Mouse (Mus musculus) liver, embryonic 16.5 days (tissue): Measurements from ENCODE around the gene Kmt2b. TPM values are rescaled to one million over a fixed set of nuclear protein-coding genes. Genes with fewer than 3 reads are reported as not detected.

Experiments used
- ATAC-seq: fragments of 200-750 bp; cut with Nextera tagmentation; 2 replicates; pipeline ENCODE4 v1.8.0; 2017; ENCODE audit warnings: low read depth, mild to moderate bottlenecking, moderate number of reproducible peaks, moderate library complexity
- H3K27ac ChIP-seq: fragments of 300-500 bp; sonication (generic); 2 replicates; pipeline ENCODE4 v1.5.1; 2014; ENCODE audit warnings: mild to moderate bottlenecking, low read length
- H3K27me3 ChIP-seq: fragments of 300-500 bp; sonication (generic); 2 replicates; pipeline ENCODE4 v1.6.1; 2014; ENCODE audit warnings: low read depth, low read length, mixed read lengths; ENCODE audit not compliant: control insufficient read depth, insufficient read depth
- H3K36me3 ChIP-seq: fragments of 300-500 bp; sonication (generic); 2 replicates; pipeline ENCODE4 v1.6.1; 2014; ENCODE audit warnings: mild to moderate bottlenecking; ENCODE audit not compliant: control insufficient read depth, insufficient read depth
- H3K4me1 ChIP-seq: fragments of 300-500 bp; sonication (generic); 2 replicates; pipeline ENCODE4 v1.6.1; 2014; ENCODE audit warnings: low read depth, low read length, mixed read lengths; ENCODE audit not compliant: control insufficient read depth
- H3K4me2 ChIP-seq: fragments of 300-500 bp; sonication (generic); 2 replicates; pipeline ENCODE4 v1.6.1; 2014; ENCODE audit warnings: low read depth, low read length, mixed read lengths
- H3K4me3 ChIP-seq: fragments of 300-500 bp; sonication (generic); 2 replicates; pipeline ENCODE4 v1.5.1; 2014; ENCODE audit warnings: low read depth, mild to moderate bottlenecking, low read length
- H3K9ac ChIP-seq: fragments of 300-500 bp; sonication (generic); 2 replicates; pipeline ENCODE4 v1.6.1; 2014; ENCODE audit warnings: low read depth, low read length
- H3K9me3 ChIP-seq: fragments of 300-500 bp; sonication (generic); replicated peaks from 2 replicates; pipeline ENCODE4 v1.6.1; 2016; ENCODE audit warnings: low read length; ENCODE audit not compliant: control insufficient read depth
- WGBS: fragments of 180-500 bp; shearing (Covaris S2); extraction: QIAGEN DNeasy Blood & Tissue Kit; methylation state at CpG from one replicate; pipeline ENCODE4 v1.1.7; 2014; ENCODE audit not compliant: insufficient replicate concordance; 5-methylcytosine and 5-hydroxymethylcytosine counted together
- polyA plus RNA-seq: library from polyadenylated mRNA; unstranded; fragments of >200 nt; fragmentation: Nextera tagmentation; extraction: Ambion mirVana; gene quantifications from 2 replicates; pipeline ENCODE4 v1.2.1, GENCODE M21; 2015

The Kmt2b gene
- 2.7 and 3.5 TPM in 2 replicates for polyA plus RNA-seq

DNA sequence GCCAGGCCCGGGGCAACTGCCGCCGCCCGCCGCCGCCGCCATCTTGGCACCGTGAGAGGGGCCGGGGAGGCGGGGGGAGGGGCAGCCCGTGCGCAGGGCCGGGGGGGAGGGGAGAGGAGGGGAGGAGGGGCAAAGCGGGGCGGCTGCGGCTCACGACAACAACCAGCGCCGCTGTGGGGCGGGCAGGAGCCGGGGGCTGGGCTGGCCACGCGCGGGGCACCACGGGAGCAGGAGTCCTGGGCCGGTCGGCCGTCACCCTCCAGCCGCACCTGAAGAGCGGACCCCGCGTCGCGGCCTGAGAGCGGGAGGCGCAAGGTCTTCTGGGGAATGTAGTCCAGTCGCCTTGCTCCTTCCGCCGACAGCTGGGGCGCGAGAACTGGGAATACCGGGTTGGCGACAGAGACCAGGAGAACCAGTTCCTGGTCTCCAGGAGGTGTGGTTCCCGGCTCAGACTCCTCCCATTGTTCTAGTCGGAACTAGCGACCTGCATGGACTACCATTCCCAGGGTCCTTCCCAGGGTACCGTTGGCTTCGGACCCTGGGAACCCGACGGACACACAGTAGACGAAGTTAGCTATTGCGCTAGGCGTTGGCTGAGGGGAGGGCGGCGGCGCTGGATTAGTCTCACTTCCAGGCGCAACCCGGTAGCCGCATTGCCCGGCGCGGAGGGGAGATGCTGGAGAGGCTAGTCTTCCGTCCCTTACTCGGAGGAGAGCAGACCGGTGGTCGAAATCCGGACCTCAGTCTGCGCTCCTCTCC lies at the start of gene Kmt2b:
TSS of gene Kmt2b (minus strand) at position 51 of the 759 bp plus-strand sequence.
- peak; percentile 95 for ATAC-seq
- peak within 1 kb of the TSS; percentile 99 for H3K9ac ChIP-seq
- peak within 1 kb of the TSS; percentile 93 for H3K4me2 ChIP-seq
- peaks cover 22% of the 10 kb centered on the region for H3K4me1 ChIP-seq
- under 1% methylated on average over 53 of the region's 68 CpGs for WGBS
- peak within 1 kb of the TSS; percentile 87 for H3K27ac ChIP-seq
- no peaks in the 10 kb centered on the region for H3K27me3 ChIP-seq
- peak within 1 kb of the TSS; percentile 95 for H3K4me3 ChIP-seq
- H3K9me3 ChIP-seq = no peaks in the 10 kb centered on the region
- peaks cover 28% of the 10 kb centered on the region for H3K36me3 ChIP-seq

DNA sequence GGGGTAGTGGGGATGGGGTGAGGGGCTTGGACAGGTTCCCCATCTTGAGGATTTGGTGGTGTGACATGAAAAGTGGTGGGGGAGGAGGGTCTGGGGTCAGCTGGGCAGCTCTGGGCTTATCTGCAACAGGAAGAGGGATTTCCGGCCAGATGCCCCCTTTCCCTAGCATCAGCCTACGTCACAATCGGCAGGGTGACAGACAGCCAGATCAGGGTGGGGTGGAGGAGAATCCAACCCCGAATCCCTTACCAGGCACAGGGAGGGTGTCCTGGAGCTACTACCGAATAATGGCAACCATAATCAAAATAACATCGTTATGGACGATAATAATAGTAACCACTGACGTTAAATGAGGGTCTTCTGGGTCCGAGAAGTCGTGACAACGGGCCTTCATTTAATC lies 47.9 kb upstream of the Kmt2b start:
- no peak overlapping the region for H3K27ac ChIP-seq
- ATAC-seq = no peak
- H3K9me3 ChIP-seq = no peaks in the 10 kb centered on the region
- no peak overlapping the region for H3K4me2 ChIP-seq
- peaks cover 47% of the 10 kb centered on the region for H3K27me3 ChIP-seq
- no peak overlapping the region for H3K4me3 ChIP-seq
- no peak overlapping the region for H3K9ac ChIP-seq
- H3K4me1 ChIP-seq = no peaks in the 10 kb centered on the region; the same call in 1 of the 2 replicates
- WGBS = 14% methylated on average over 11 of the region's 11 CpGs
- peaks cover 3% of the 10 kb centered on the region; the same call in 1 of the 2 replicates for H3K36me3 ChIP-seq

GRCm38 (mm10) chr7:30635752-30636151 lies 47.2 kb upstream of the Kmt2b start, which contains the start of gene Etv2:
TSS of gene Etv2 (minus strand) at chr7:30635852.
- WGBS = 8% methylated on average over 5 of the region's 5 CpGs
- Histone ChIP-seq H3K27ac (no peak within 1 kb of the TSS), H3K9ac (no peak within 1 kb of the TSS), H3K36me3 (no peaks in the 10 kb centered on the region), H3K27me3 (peaks cover 49% of the 10 kb centered on the region), H3K9me3 (no peaks in the 10 kb centered on the region), H3K4me1 (no peaks in the 10 kb centered on the region; the same call in 1 of the 2 replicates), H3K4me2 (peak within 1 kb of the TSS; percentile 17; the same call in 1 of the 2 replicates), H3K4me3 (no peak within 1 kb of the TSS)
- ATAC-seq = no peak

DNA sequence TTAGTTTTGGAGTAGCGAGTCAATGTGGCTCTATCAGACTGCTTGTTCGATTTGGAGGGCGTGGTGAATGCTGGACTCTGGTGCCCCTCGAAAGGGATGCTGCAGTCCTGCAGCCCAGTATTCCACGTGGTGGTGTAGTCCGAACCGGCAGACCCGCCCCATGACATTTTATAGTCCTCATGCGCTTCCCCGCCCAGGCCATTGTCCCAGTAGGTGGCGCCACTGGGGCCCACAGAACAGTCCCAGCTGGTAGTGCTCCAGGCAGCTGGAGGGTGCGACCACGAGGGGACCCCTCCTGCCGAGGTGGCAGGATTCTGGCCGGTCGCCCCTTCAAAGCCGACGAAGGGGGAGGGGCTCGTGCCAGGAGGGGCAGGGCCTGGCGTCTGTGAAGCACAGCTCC lies 46.1 kb upstream of the Kmt2b start:
- no peaks in the 10 kb centered on the region for H3K9me3 ChIP-seq
- no peaks in the 10 kb centered on the region for H3K36me3 ChIP-seq
- peaks cover 55% of the 10 kb centered on the region for H3K27me3 ChIP-seq
- H3K4me1 ChIP-seq = no peaks in the 10 kb centered on the region; the same call in 1 of the 2 replicates
- no peak overlapping the region for H3K9ac ChIP-seq
- no peak overlapping the region for H3K4me3 ChIP-seq
- ATAC-seq = peak; percentile 50; the same call in 1 of the 2 replicates
- under 1% methylated on average over 20 of the region's 20 CpGs for WGBS
- no peak overlapping the region for H3K27ac ChIP-seq
- peak overlapping the region; percentile 17; the same call in 1 of the 2 replicates for H3K4me2 ChIP-seq

- Histone ChIP-seq H3K4me2 (no peak overlapping the region), H3K27me3 (peaks cover 55% of the 10 kb centered on the region), H3K4me1 (no peaks in the 10 kb centered on the region; the same call in 1 of the 2 replicates), H3K9ac (no peak overlapping the region), H3K4me3 (no peak overlapping the region), H3K27ac (no peak overlapping the region), H3K9me3 (no peaks in the 10 kb centered on the region), H3K36me3 (no peaks in the 10 kb centered on the region)
- WGBS = 8% methylated on average over 27 of the region's 27 CpGs
- ATAC-seq = no peak
Observed at GRCm38 (mm10) chr7:30633762-30634412, 45.4 kb upstream of the Kmt2b start.

DNA sequence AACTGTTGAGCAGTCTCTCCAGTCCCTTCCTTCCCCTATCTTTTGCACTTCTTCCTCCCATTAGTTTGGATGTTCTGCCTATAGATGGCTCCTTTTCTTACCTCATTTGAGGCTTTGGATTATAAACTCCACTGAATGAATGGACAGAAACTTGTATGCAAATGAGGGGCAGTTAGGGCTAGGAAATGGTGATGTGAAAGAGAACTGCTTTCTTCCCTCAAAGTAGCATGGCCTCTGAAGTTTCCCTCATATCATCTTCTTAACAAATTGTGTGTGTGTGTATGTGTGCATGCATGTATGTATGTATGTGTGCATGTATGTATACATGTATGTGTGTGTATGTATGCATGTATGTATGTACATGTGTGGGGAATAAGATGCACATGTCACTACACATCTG lies 40.5 kb upstream of the Kmt2b start:
- H3K9ac ChIP-seq = no peak overlapping the region
- no peak overlapping the region for H3K4me2 ChIP-seq
- H3K36me3 ChIP-seq = peaks cover 4% of the 10 kb centered on the region; the same call in 1 of the 2 replicates
- no peak overlapping the region for H3K27ac ChIP-seq
- peaks cover 29% of the 10 kb centered on the region for H3K27me3 ChIP-seq
- no peak overlapping the region for H3K4me3 ChIP-seq
- ATAC-seq = no peak
- H3K9me3 ChIP-seq = no peaks in the 10 kb centered on the region
- H3K4me1 ChIP-seq = peaks cover 11% of the 10 kb centered on the region

DNA sequence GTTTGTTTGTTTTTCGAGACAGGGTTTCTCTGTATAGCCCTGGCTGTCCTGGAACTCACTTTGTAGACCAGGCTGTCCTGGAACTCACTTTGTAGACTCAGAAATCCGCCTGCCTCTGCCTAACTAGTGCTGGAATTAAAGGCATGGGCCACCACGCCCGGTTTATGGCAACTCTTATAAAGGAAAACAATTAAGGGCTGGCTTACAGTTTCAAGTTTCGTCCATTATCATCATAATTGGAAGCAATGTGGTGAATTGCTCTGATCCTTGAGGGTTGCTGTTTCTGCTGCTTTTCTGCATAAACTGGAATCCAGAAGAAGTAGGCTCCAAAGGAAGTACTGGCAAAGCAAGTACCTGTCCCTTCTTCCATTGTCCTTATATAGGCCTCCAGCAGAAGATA lies 38.1 kb upstream of the Kmt2b start:
- no peak for ATAC-seq
- H3K4me3 ChIP-seq = no peak overlapping the region
- no peaks in the 10 kb centered on the region for H3K9me3 ChIP-seq
- no peak overlapping the region for H3K9ac ChIP-seq
- H3K36me3 ChIP-seq = peaks cover 18% of the 10 kb centered on the region
- 75% methylated on average over 5 of the region's 5 CpGs for WGBS
- peaks cover 9% of the 10 kb centered on the region for H3K27me3 ChIP-seq
- H3K4me1 ChIP-seq = peaks cover 11% of the 10 kb centered on the region
- H3K27ac ChIP-seq = no peak overlapping the region
- H3K4me2 ChIP-seq = no peak overlapping the region

- peak within 1 kb of the TSS; percentile 81 for H3K4me2 ChIP-seq
- ATAC-seq = peak; percentile 91
Observed at GRCm38 (mm10) chr7:30625530-30626384, 37.2 kb upstream of the Kmt2b start, which contains the start of gene Cox6b1. TSS of gene Cox6b1 (minus strand) at chr7:30626151.

More at GRCm38 (mm10) chr7:30625530-30626384, 37.2 kb upstream of the Kmt2b start, which contains the start of gene Cox6b1:
- Histone ChIP-seq H3K27ac (peak within 1 kb of the TSS; percentile 68), H3K4me1 (peaks cover 11% of the 10 kb centered on the region), H3K27me3 (peaks cover 6% of the 10 kb centered on the region; the same call in 1 of the 2 replicates), H3K9me3 (no peaks in the 10 kb centered on the region), H3K36me3 (peaks cover 20% of the 10 kb centered on the region), H3K4me3 (peak within 1 kb of the TSS; percentile 86), H3K9ac (peak within 1 kb of the TSS; percentile 84)
- 1% methylated on average over 44 of the region's 44 CpGs for WGBS
